8 mouse cellular contexts compared by ENCODE assay signal in the genomic region with DNA sequence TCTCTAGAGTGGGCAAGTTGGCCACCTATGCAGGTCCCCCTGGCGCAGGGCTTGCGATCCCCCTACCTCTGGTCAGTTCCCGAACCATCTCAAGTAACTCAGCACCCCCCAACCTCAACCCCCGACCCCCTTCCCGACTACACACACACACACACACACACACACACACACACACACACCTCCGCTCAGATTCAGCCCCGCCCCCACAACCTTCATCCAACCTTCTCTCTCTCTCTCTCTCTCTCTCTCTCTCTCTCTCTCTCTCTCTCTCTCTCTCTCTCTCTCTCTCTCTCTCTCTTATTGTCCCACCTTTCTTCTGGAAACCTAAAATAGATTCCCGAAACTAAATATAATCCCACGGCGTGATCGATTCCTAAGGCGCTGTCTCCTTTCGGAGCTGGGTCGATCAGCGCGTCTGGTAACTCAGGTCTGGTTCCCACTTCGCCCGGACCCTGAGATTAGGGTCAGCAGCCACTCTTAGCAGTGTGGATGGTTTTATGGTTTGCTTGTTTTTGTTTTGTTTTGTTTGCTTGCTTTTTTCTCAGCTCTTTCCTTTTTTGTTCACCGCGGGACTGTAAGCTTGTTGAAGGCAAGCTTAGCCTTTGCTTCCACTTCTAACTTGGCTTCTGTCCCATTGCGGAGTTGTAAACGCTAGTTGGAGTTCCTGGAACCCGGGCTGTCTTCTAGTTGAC. TPM values are rescaled to one million over a fixed set of nuclear protein-coding genes. Genes with fewer than 3 reads are reported as not detected.
DNase-seq lines count a peak whose midpoint lies in the region; ATAC-seq and TF ChIP-seq lines count a peak whose summit lies in the region.

No protein-coding gene starts in this region.

- no peak overlapping the region for H3K9ac ChIP-seq in heart, postnatal 0 days (replicated peaks; ENCODE audit: low read depth, low read length)
- H3K9ac ChIP-seq in hindbrain, embryonic 13.5 days: peak overlapping the region; percentile 85
- peak overlapping the region; percentile 56 for H3K9ac ChIP-seq in midbrain, embryonic 15.5 days

- 3% methylated on average over 22 of the region's 23 CpGs for WGBS in heart, postnatal 0 days
- WGBS in hindbrain, embryonic 13.5 days: under 1% methylated on average over 20 of the region's 23 CpGs
- WGBS in midbrain, embryonic 15.5 days: 2% methylated on average over 22 of the region's 23 CpGs

- ATAC-seq in heart, postnatal 0 days (ENCODE audit: insufficient read depth, low read depth): no peak
- ATAC-seq in hindbrain, embryonic 13.5 days (ENCODE audit: low FRiP score): no peak
- ATAC-seq in midbrain, embryonic 15.5 days (replicated peaks): no peak

- no peaks in the 10 kb centered on the region for H3K9me3 ChIP-seq in heart, postnatal 0 days (replicated peaks; ENCODE audit: control insufficient read depth, low read length)
- no peaks in the 10 kb centered on the region for H3K9me3 ChIP-seq in hindbrain, embryonic 13.5 days
- no peaks in the 10 kb centered on the region for H3K9me3 ChIP-seq in midbrain, embryonic 15.5 days

- H3K36me3 ChIP-seq in heart, postnatal 0 days (replicated peaks; ENCODE audit: control insufficient read depth, insufficient read depth, low read length): no peaks in the 10 kb centered on the region
- H3K36me3 ChIP-seq in hindbrain, embryonic 13.5 days: no peaks in the 10 kb centered on the region
- H3K36me3 ChIP-seq in midbrain, embryonic 15.5 days (replicated peaks): no peaks in the 10 kb centered on the region

- no peaks in the 10 kb centered on the region for H3K4me1 ChIP-seq in heart, postnatal 0 days (ENCODE audit: control insufficient read depth, insufficient read depth)
- peaks cover 59% of the 10 kb centered on the region for H3K4me1 ChIP-seq in hindbrain, embryonic 13.5 days (replicated peaks)
- H3K4me1 ChIP-seq in midbrain, embryonic 15.5 days: peaks cover 36% of the 10 kb centered on the region

- DNase-seq in heart, postnatal 0 days (ENCODE audit: low spot score): no peak
- DNase-seq in heart, adult 8-10 months (ENCODE audit: low spot score): no peak
- DNase-seq in cerebellum, adult 9-11 months: peak; percentile 29
- DNase-seq in left cerebral cortex, postnatal 25 days (ENCODE audit: low spot score in 2 of 2): no peak
- DNase-seq in frontal cortex, adult 2 months (ENCODE audit: extremely low spot score in 1 of 2, low spot score in 1 of 2): no peak
- no peak for DNase-seq in right cerebral cortex, adult 18-20 months

- H3K27ac ChIP-seq in heart, postnatal 0 days (ENCODE audit: low read depth): no peak overlapping the region
- peak overlapping the region; percentile 97 for H3K27ac ChIP-seq in hindbrain, embryonic 13.5 days
- H3K27ac ChIP-seq in midbrain, embryonic 15.5 days: peak overlapping the region; percentile 96

- peak overlapping the region; percentile 60 for H3K4me2 ChIP-seq in heart, postnatal 0 days (ENCODE audit: low read depth, low read length)
- H3K4me2 ChIP-seq in hindbrain, embryonic 13.5 days: peak overlapping the region; percentile 67
- peak overlapping the region; percentile 76 for H3K4me2 ChIP-seq in midbrain, embryonic 15.5 days

- H3K27me3 ChIP-seq in heart, postnatal 0 days (ENCODE audit: control insufficient read depth, insufficient read depth, low read length): peaks cover 94% of the 10 kb centered on the region
- peaks cover 69% of the 10 kb centered on the region for H3K27me3 ChIP-seq in hindbrain, embryonic 13.5 days
- peaks cover 22% of the 10 kb centered on the region for H3K27me3 ChIP-seq in midbrain, embryonic 15.5 days (replicated peaks)

- TF ChIP-seq CTCF in heart, postnatal 0 days (IDR thresholded peaks at IDR 0.05; ENCODE audit: low read depth): no peak

- TF ChIP-seq EP300 in heart, postnatal 0 days (IDR thresholded peaks at IDR 0.05; ENCODE audit: low read depth): no peak

- peak overlapping the region; percentile 41 for H3K4me3 ChIP-seq in heart, postnatal 0 days (ENCODE audit: low read depth, low read length)
- peak overlapping the region; percentile 52 for H3K4me3 ChIP-seq in hindbrain, embryonic 13.5 days
- peak overlapping the region; percentile 57 for H3K4me3 ChIP-seq in midbrain, embryonic 15.5 days

- intact Hi-C loops in left cerebral cortex, postnatal 25 days (cut with DNase I): loop anchor here (2.0 to 5.0 kb wide), 2 partner anchors 195 to 361 kb away; no protein-coding TSS in a partner anchor

RNA-seq across cellular contexts. Expression of a gene that starts 7.0 kb away (rescaled TPM):
- 6.4 and 10.6 TPM in 2 replicates for total RNA-seq in heart, postnatal 0 days (2014; rRNA removed; ENCODE audit: low replicate concordance)
- 2.4 and 2.8 TPM in 2 replicates for polyA plus RNA-seq in heart, postnatal 0 days (2015; fragmentation: Nextera tagmentation; extraction: Ambion mirVana)
- total RNA-seq in heart, adult 8-10 months (2022): 1 to 10 TPM; 3.6 to 5.1 (median 4.2) TPM
- polyA plus RNA-seq in hindbrain, embryonic 13.5 days (2015; fragmentation: Nextera tagmentation; extraction: Ambion mirVana): 60.6 and 62.8 TPM in 2 replicates
- 62.0 and 64.3 TPM in 2 replicates for polyA plus RNA-seq in midbrain, embryonic 15.5 days (2015; fragmentation: Nextera tagmentation; extraction: Ambion mirVana)
- total RNA-seq in left cerebral cortex, postnatal 25 days (2021): 100 to 1,000 TPM; 356 to 394 TPM
- 164 TPM in 2 replicates for polyA plus RNA-seq in frontal cortex, adult 2 months (2012; rRNA removed)

Comparison
In these comparisons a context has a peak if more than half of its experiments do, and no peak if none do; other contexts are left out.
1. RNA of a gene that starts 7.0 kb away (polyA plus RNA-seq): 164 TPM in frontal cortex, adult 2 months, 62.0 to 64.3 TPM in midbrain, embryonic 15.5 days and 60.6 to 62.8 TPM in hindbrain, embryonic 13.5 days; 2.4 to 2.8 TPM in heart, postnatal 0 days; every median in the first group is over 10 times any median in the second.
2. Peak in every context shown above with its lines, with median percentiles within 50 percentile points of each other: H3K4me2 ChIP-seq and H3K4me3 ChIP-seq.